Mouse (Mus musculus) liver, adult 2 months (tissue): Measurements from ENCODE around the gene Snf8.

Experiments
- CTCF ChIP-seq: fragments of 200-500 bp; IDR thresholded peaks from 2 replicates; pipeline ENCODE4 v1.5.1; 2011; ENCODE audit warnings: low read depth, low read length, control low read depth
- POLR2A ChIP-seq: fragments of 200-500 bp; IDR thresholded peaks from 2 replicates; pipeline ENCODE4 v1.6.1; 2011; ENCODE audit warnings: low read length, control low read depth; ENCODE audit not compliant: insufficient read depth; ENCODE audit errors: extremely low read depth

DNA sequence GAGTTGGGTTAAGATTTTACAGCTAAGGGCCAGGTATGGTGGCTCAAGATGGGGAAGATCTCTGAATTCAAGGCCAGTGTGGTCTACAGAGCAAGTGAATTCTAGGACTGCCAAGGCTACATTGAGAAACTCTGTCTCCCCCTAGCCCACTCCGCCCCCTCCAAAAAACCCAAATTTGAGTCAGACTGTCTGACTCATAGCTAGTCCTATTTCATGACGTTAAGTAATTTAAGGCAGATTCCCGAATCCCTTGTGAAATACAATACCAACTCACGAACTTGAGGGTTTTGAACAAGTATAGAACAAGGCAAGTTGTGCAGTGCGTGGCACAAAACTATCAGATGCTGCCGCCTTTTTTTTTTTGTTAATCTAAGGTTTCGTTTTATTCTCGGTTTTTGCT, 569 bp upstream of the Snf8 start:
- no peak for TF ChIP-seq CTCF
- no peak for TF ChIP-seq POLR2A
